Mouse (Mus musculus): ENCODE measurements around the gene Rnaset2b.
"Not testable (repeated sequence)": the region's sequence is repeated elsewhere in the genome, so short reads cannot be mapped to it uniquely, and the experiment has no call there.

GRCm38 (mm10) chr17:6960776-6961175, 9.7 kb upstream of the Rnaset2b start, which contains the start of gene Tagap1:
- TF ChIP-seq CTCF, EP300 (IDR thresholded peaks at IDR 0.05): not testable (repeated sequence)

Data from lung, postnatal 0 days (tissue).